Mouse (Mus musculus) urinary bladder, postnatal 25 days (tissue): ENCODE measurements around the gene Bmyc.
"Not testable (repeated sequence)": the region's sequence is repeated elsewhere in the genome, so short reads cannot be mapped to it uniquely, and the experiment has no call there.

Experiments
- DNase-seq: peaks from one replicate; pipeline ENCODE4 v3.0.0; 2022; ENCODE audit warnings: low spot score

Bmyc gene

DNA sequence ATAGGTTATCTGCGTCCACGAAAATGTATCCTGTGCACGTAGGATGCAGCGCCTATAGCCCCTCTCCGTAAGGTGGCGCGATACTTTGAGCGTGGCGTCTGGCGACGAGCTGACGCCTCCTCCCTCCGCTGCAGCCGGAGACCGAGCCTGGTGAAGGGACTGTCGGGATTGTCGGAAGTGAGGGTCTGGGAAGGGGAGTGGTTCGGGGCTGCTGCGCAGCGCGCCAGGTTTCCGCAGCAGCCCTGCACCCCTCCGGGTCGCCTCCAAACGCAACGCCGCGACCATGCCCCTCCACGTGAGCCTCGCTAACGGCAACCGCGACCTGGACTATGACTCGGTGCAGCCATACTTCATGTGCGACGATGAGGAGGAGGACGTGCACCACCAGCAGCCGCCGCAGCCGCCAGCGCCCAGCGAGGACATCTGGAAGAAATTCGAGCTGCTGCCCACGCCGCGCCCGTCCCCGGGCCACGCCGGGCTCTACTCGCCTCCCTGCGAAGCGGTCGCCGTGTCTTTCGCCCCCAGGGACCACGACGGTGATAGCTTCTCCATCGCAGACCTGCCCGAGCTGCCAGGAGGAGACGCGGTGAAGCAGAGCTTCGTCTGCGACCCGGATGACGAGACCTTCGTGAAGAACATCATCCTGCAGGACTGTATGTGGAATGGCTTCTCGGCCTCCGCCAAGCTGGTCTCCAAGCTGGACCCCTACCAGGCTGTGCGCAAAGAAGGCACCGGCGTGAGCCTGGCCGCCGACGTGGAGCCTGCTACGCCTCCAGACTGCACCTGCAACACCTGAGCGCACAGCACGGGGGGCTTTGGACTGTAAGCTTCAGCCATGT is at the start of gene Bmyc:
Bmyc (plus strand) TSS at position 97 of the 839 bp plus-strand sequence.
- DNase-seq, result peak; percentile 67

DNA sequence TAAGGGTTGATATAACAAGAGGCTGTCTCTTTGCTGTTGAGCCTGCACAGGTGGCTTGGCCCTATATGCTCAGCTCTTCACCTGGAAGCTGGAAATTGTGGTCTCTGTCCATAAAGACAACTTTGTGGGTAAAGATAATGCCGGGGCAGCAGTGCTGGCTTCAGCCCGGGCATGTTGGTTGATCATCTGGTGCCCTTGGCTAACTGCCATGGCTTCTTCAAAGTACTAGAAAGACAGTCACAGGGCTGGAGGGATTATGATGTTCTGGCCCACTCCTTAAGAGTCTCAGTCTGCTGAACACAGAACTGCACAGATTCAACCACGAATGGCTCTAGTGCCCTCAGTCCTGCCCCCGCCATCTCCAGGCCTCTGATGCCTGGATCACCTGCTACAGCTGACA is 49.3 kb upstream of the Bmyc start:
- no peak for DNase-seq

DNA sequence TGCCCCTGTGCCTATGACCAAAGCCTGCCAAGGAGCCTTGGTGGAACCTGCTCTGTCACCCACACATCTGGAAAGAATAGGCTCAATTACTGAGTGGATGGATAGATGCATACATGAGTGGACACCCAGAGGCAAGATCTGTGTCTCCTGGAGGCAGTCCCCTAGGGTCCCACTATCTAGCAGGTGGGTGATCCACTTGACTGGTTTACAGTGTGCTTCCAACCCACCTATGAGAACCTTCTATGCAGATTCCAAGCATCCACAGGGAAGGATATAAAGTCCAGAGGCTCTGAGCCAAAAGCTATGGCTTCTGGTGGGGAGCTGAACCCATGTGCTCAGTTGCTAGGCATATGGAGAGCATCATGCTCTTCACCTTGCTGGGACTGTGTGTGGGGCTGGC is 48.9 kb upstream of the Bmyc start, which contains the start of gene Lcn5:
Lcn5 (plus strand) TSS at position 301 of the 400 bp plus-strand sequence.
- DNase-seq, result no peak

DNA sequence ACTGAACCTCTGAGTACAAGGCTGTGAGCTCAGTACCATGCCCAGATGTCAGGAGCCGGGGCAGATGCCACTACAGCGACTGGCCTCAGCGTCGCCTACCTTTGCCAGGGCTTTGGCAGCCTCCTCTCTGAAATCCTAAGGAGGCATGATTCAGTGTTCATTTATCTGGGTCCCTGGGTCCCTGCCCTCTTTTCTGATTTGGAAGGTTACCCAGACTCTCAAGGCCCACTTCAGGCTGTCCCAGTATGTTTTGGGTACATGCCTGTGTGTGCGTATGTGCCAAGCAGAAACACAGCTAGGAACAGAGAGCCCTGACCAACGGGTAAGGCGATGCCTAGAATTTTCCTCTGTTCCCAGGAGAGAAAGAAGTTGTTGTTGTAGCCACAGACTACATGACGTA is 46.3 kb upstream of the Bmyc start:
- no peak for DNase-seq

DNA sequence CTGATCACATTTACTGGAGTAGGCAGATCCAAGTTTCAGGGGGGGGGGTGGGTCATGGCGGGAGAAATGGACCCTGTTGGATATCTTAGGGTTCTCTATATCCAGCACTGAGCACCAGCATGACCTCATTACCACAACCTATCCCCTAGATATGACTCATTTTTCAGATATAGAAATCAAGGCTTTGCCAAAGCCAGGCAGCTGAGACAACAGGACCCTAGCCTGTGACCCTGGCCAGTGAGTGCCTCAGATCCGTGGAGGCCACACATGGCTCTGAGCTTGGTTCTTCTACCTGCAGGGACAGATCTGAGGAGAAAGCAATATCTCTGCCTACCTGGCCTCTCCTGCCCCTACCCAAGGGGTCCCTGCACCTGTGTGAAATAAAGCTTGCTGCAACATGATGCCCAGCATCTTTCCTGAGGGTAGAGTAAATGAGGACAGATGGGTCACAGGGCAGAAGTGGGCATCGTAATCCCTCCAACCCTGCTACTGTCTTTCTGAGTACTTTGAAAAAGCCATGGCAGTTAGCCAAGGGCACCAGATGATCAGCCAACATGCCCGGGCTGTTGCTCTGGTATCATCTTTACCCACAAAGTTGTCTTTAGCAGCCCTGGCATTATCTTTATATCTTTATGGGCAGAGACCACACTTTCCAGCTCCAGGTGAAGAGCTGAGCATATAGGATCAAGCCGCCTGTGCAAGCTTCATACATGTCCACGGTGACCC is 45.1 kb upstream of the Bmyc start:
- no peak for DNase-seq

DNA sequence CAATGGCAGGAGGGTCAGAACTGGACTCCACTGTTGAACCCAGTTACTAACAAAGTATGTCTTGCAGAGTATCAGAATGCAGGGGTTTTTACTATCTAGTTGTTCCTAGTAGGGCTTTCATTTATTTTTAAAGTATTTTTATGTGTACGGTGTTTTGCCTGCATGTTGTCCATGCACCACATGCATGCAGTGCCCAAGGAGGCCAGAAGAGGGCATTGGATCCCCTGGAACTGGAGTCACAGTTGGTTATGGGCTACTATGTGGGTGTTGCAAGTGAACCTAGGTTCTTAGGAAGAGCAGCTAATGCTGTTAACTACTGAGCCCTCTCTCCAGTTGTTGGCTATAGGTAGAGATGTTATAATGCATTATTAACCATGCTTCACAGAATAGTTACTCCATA is 43.0 kb upstream of the Bmyc start:
- DNase-seq, result peak; percentile 62

DNA sequence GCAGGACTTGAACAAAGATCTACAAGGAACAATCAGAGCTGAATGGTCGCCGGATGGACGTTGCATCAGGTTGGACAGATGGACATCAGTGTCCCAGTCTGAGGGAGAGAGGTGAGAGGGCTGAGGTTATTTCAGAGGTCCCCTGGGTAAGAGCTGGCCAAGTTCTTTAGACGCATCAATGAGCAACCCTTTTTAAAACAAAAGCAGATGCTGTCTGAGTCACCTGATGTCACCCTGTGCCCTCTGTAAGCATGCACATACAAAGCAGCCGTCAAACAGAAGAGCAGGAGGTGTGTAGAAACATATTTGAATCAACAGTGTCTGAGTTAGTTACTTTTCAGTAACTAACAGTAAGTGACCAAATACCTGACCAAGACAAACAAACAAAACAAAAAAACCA is 42.4 kb upstream of the Bmyc start:
- DNase-seq, result no peak

DNA sequence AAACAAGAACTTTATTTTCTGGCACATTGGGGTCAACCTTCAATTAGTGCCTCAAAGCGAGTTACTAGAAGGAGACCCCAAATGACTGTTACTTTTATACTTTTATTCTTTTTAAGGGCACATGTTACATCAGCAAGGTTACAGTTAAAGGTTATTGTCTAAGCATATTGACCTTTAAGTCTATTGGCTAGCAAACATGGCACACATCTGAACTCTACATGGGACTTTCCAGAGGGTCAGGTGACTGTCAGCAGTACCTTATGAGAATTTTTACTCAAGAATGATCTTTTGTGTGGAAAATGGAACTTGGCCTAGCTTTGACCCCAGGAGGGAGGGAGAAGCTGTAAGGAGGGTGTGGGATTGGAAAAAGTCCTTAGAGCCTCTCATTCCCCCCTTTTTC is 40.0 kb upstream of the Bmyc start:
- no peak for DNase-seq

DNA sequence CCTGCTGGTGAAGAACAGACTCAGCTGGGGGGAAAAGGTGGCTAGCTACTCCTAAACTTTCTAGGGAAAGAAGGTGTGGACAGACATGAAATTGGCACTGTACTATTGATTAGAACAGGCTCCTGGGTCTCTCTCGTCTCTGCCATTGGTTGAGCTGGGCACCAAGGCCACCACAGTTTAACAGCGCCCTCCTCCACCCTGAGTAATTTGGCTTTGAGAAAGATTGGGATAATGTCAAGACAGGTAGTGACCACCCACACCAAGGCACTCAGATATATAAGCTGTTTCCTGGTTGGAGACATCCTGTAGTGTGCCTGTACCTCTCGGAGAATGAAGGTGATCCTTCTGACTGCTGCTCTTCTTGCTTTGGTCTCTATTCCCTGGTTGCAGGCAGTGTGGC is 30.1 kb upstream of the Bmyc start, which contains the start of gene Lcn6:
Lcn6 (plus strand) TSS at position 301 of the 400 bp plus-strand sequence.
- DNase-seq, result no peak

DNA sequence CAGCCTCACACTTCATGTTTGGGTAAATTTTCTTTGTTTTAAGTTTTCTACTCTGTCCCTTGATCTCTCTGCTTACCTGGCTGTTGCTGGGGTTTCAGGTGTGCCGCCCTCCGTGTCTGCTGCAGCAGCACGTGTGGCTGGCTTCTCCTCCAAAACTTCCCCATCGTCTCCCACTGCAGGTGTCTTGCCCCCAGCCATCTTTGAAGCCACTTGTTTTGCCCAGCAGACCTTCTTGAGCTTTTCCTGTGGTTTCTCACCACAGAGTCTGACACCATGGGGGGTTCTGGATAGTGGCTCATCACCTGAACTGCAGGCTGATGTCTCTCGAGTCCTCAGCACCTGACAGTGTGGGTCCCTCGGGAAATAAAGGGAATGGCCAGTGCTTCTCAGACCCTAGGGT is 27.0 kb upstream of the Bmyc start:
- DNase-seq, result no peak

DNA sequence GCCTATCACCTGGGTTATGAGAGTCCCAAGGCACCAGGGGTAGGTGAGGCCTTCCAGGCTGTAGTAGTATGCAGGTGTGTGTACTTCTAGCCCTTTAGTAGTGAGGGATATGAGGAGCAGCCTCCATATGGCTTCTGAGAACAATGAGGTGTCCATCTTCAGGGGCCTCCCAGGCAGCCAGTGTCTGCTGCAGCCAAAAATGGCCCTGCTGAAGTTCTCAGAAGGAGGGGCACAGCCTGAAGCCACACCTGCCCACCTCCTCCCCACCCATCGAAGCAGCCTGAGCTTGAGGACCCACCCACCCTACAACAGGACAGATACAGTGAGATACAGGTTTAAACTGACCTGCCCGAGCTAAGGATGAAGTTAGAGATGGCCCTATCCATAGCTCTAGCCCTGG is 24.1 kb upstream of the Bmyc start, which contains the start of gene Lcn10:
Lcn10 (plus strand) TSS at position 301 of the 400 bp plus-strand sequence.
- no peak for DNase-seq

DNA sequence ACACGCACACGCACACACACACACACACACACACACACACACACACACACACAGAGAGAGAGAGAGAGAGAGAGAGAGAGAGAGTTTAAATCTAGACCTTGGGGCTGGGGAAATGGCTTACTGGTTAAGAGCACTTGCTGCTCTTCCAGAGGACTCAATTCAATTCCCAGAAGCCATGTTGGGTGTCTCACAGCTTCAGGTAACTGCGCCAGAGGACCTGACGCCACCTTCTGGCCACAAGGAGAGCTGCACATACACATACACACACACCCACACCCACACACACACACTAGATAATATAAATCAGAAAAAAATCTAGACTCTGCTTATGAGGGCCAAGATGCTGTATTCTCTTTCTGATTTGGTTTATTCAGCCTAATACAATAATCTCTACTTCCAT is 19.6 kb upstream of the Bmyc start:
- DNase-seq, result no peak

DNA sequence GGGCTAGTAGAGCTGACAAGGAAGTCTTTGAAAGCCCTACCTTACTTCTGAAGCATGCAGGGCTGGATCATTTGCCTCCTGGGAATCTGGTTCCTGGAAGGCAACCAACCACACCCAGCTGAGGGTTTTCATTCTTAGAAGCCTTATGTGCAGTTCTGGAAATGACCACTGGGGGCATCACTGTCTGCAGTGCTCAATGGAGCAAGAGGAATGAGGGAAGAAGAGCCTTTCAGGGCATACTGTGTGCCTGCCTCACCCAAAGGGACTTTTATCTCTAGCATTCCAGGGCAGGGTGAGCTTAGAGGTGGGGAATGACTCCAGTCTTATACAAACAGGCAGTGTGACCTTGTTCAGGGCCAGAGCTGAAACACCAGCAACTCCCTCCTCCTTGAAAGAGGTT is 11.9 kb upstream of the Bmyc start:
- DNase-seq, result peak; percentile 72

DNA sequence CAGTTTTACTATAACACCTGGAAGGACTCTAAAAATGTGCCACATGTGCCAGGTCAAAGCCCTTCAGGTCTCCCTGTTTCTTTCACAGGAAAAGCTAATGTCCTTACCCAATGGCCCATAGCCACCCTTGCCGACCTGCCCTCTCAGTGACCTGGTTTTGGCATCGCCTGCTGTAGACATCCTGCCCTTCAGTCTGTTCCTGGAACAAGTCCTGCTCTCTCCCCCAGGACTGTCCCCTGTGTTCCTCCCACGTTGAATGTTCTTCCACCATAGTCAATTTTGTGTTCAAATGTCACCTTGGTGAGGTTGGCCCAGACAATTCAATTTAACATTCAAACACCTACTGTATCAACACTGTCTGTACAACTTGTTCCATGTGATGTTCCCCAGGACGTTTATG is 9.6 kb upstream of the Bmyc start:
- DNase-seq, result no peak

DNA sequence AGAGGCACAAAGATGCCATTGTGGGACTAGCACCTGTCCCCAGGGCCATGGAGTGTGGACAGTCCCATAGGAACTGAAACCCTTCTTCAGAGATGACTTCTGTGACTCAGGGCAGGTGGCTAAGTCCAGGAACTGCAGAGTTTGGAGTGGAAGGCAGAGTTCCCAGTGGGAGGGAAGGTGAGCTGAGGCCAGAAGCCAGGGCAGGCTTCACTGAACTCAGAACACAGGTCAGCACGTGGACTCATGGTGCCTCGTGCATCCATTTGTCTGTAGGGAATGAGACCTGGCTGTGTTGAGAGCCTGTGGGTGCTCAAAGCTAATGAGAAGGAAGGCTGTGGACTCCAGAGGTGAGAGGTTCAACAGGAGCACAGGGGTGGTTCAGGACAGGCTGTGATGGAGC is 7.8 kb upstream of the Bmyc start:
- DNase-seq, result no peak

DNA sequence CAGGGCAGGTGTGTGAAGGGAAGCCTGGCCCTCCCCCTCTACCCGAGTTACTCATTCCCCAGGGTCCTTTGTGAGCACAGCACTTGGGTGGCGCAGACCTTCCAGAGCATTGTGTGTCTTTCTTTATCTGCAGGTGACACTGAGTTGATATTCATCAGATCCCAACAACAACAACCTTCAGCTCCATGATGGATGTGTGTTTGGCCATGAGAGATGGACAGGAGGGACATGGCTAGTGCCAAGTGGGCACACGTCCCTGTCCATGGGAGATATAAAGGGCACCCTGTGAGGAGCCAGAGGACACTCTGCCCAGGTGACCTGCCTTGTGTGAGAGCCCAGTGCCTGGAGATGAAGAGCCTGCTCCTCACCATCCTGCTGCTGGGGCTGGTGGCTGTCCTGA is 6.8 kb upstream of the Bmyc start, which contains the start of gene Obp2a:
Obp2a (plus strand) TSS at position 301 of the 400 bp plus-strand sequence.
- DNase-seq, result not testable (repeated sequence)

DNA sequence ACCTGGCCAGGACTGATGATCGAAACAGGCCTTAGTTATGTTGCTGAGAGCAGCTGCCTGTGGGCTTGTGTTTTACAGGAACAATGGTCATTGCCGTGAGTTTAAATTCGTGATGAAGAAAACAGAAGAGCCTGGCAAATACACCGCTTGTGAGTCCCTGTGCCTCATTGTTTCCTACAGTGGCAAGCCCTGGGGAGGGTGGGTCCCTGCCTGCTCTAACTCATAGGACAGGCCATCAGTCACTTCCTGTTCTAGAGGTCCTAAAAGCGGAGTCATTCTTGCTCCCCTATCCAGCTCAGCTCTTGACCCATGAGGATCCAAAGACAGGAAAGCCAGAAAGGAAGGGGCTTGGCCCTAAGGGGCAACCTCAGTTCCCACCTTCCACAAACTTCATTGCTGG is 5.5 kb upstream of the Bmyc start:
- no peak for DNase-seq

DNA sequence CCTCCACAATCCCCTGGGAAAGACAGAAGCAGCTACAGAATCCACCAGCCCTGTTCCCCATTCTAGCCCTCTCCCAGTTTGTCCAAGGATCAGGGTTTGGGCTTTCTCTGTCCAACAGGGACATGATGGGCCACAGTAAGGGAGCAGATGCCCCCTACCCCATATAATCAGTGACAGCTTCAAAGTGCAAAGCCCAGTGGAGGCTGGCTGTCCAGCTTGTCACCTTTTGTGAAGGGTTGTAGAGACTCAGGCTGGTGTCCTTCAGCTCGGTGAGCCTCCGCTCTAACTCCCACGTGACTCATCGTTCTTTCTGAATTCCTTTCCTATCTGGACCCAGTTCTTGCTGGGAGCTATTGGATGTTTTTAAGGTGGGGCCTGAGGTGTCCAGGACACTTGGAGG is 2.8 kb upstream of the Bmyc start:
- DNase-seq, result no peak

DNA sequence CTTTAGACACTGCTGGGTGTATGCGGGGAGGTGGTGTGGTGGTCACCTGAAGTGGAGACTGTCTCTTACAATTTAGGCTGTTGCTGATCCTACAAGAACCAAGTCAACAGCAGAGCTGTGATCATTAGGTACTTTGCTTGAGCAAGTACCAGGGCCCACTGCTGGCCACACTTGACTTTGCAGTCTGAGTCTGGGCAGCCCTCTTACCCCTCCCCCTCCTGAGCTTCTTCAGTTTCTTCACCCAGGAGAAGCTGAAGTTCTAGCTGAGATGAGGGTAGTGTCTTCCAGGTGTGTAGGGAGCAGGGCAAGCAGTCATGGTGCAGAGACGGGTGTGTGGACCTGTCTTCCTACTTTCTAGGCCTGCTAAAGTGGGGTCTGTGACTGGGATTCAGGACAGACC is 1.6 kb downstream of the Bmyc start:
- peak; percentile 16 for DNase-seq

DNA sequence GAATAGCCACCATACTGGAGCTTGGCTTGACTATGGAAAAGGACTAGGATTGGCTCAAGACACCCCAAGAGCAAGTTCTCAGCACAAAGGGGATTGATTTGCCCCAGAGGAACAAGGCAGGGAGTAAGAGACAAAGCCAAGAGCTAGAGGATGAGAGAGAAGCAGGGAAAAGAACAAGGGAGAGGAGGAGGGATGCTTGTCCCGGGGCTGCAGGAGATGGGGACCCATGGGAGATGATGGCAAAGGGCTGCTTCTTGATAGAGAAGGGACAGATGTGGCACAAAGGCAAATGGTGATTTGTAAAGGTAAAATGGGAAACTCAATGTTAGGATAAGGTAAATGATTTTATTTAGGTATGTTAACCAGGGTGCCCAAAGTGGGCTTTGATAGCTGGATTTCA is 2.5 kb downstream of the Bmyc start:
- DNase-seq, result not testable (repeated sequence)

DNA sequence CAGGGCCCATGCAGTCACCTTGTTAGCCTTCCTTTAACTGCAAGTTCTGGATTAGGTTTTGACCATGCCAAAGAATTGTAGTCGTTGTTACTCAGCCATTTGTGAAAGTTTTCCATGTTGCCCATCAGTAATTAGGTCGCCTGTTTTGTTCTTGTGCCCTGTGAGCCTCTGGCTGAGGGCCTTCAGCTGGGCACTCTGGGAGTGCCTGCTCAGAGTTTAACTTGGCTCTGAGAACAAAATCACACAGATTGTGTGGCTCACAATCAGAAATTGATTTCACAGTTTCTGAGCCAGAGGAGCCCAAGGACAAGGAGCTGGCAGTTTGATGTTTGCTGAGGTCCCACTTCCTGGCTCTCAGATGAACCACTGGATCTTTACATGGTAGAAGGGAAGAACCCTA is 3.3 kb downstream of the Bmyc start:
- DNase-seq, result not testable (repeated sequence)

DNA sequence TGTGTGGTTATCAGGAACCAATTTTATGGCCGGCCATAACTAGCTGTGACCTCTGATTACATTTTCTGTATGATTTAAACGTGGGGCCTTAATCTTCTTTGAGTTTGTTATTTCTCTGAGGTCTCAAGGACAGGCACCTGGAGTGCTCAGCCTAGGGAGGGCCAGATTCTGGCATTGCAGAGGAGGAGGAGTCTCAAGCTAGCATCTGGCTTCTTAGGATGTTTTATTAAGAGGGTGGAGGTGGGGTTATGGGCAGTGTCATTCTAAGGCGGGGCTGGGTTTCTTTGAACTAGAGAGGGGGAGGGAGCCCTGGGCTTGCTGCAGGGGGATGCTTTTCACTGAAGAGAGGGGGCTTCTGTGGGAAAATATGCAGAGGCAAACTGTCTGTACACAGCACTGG is 5.1 kb downstream of the Bmyc start:
- DNase-seq, result not testable (repeated sequence)

DNA sequence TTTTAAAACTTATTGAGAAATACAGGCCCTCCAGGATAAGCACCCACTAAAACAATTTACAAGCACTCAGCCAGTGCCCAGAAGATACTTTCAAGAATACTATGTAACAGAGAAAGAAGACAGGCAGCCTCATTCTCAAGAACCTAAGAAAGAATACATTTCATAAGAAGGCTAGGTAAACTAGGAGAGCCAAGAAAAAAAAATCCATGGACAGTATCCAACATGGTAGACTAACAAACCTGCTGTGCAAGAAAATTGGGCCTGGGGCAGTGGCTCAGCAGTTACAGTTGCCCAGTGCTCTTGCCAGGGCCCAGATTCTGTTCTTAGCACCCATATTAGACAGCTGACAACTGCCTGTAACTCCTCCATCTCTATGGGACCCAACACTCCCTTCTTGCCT is 10.7 kb downstream of the Bmyc start:
- DNase-seq, result no peak
